Mouse (Mus musculus) small intestine, adult 2 months (tissue): ENCODE results near the gene Mamdc4.

Experiments used
- CTCF ChIP-seq: fragments of 200-500 bp; IDR thresholded peaks from 2 replicates; pipeline ENCODE4 v1.5.1; 2012; ENCODE audit warnings: low read depth, mild to moderate bottlenecking, control low read depth, inconsistent platforms, low read length, moderate library complexity, mixed read lengths; ENCODE audit not compliant: insufficient replicate concordance, insufficient read length; ENCODE audit errors: extremely low read depth
- POLR2A ChIP-seq: fragments of 200-500 bp; IDR thresholded peaks from 2 replicates; pipeline ENCODE4 v1.6.1; 2012; ENCODE audit warnings: low read depth, mild to moderate bottlenecking, control low read depth, inconsistent platforms, low read length, moderate library complexity

GRCm38 (mm10) chr2:25546811-25547491 lies 27.7 kb downstream of the Mamdc4 start, which contains the start of gene Traf2:
- peak; percentile 48 for TF ChIP-seq POLR2A
- no peak for TF ChIP-seq CTCF
